Mouse (Mus musculus) heart, adult 10 weeks (tissue): ENCODE results near the gene Pld5. TPM values are rescaled to one million over a fixed set of nuclear protein-coding genes. Genes with fewer than 3 reads are reported as not detected.

Source experiments
- polyA plus RNA-seq: library from polyadenylated mRNA; stranded (reverse); fragments of 350-450 nt; fragmentation: Illumina TruSeq; extraction: RNeasy Lipid Tissue Mini Kit (QIAGEN cat#74804); gene quantifications from one replicate; pipeline ENCODE4 v1.2.3, GENCODE M21; 2014; ENCODE audit warnings: low read depth, low replicate concordance

Gene Pld5
- polyA plus RNA-seq = not detected

GRCm38 (mm10) chr1:176274667-176275610 lies at the start of gene Pld5:
Pld5 (minus strand) TSS chr1:176275312.

GRCm38 (mm10) chr1:175979014-175979413 lies 296.1 kb downstream of the Pld5 start, which contains the start of gene Rbm8a2:
Rbm8a2 (minus strand) TSS chr1:175979114.

GRCm38 (mm10) chr1:175920029-175920428 lies 355.1 kb downstream of the Pld5 start, which contains the start of gene Gm38100:
Gm38100 (plus strand) TSS chr1:175920329.

